Mouse (Mus musculus): ENCODE measurements around the gene Cwc27. TPM values are rescaled to one million over a fixed set of nuclear protein-coding genes. Genes with fewer than 3 reads are reported as not detected.

Cwc27 gene
- polyA plus RNA-seq, 1 experiment: not detected

- TF ChIP-seq POLR2A (IDR thresholded peaks at IDR 0.05; ENCODE audit: insufficient read depth, low read depth, low read length): no peak
- no peak for TF ChIP-seq CTCF (IDR thresholded peaks at IDR 0.05; ENCODE audit: insufficient read depth, low read depth, low read length)
- Histone ChIP-seq H3K4me1 (ENCODE audit: control insufficient read depth, insufficient read depth, low read length) (no peaks in the 10 kb centered on the region), H3K27ac (ENCODE audit: insufficient read depth, low read depth, low read length) (no peak overlapping the region), H3K4me3 (ENCODE audit: insufficient read depth, low read depth, low read length) (no peak overlapping the region)
- WGBS: 89% methylated on average over 11 of the region's 11 CpGs
Observed at GRCm38 (mm10) chr13:104627169-104627909, 189.6 kb downstream of the Cwc27 start.

GRCm38 (mm10) chr13:104623130-104623891 lies 193.6 kb downstream of the Cwc27 start:
- no peaks in the 10 kb centered on the region for H3K4me1 ChIP-seq (ENCODE audit: control insufficient read depth, insufficient read depth, low read length)
- no peak for TF ChIP-seq CTCF (IDR thresholded peaks at IDR 0.05; ENCODE audit: insufficient read depth, low read depth, low read length)
- no peak for TF ChIP-seq POLR2A (IDR thresholded peaks at IDR 0.05; ENCODE audit: insufficient read depth, low read depth, low read length)
- H3K27ac ChIP-seq (ENCODE audit: insufficient read depth, low read depth, low read length): no peak overlapping the region
- no peak overlapping the region for H3K4me3 ChIP-seq (ENCODE audit: insufficient read depth, low read depth, low read length)
- 71% methylated on average over 12 of the region's 12 CpGs for WGBS

GRCm38 (mm10) chr13:104622102-104622743 lies 194.7 kb downstream of the Cwc27 start:
- WGBS: 86% methylated on average over 6 of the region's 6 CpGs
- Histone ChIP-seq H3K4me3 (ENCODE audit: insufficient read depth, low read depth, low read length) (no peak overlapping the region), H3K27ac (ENCODE audit: insufficient read depth, low read depth, low read length) (no peak overlapping the region), H3K4me1 (ENCODE audit: control insufficient read depth, insufficient read depth, low read length) (no peaks in the 10 kb centered on the region)
- TF ChIP-seq POLR2A (IDR thresholded peaks at IDR 0.05; ENCODE audit: insufficient read depth, low read depth, low read length): no peak
- no peak for TF ChIP-seq CTCF (IDR thresholded peaks at IDR 0.05; ENCODE audit: insufficient read depth, low read depth, low read length)

- H3K4me3 ChIP-seq (ENCODE audit: insufficient read depth, low read depth, low read length): no peak overlapping the region
- TF ChIP-seq POLR2A (IDR thresholded peaks at IDR 0.05; ENCODE audit: insufficient read depth, low read depth, low read length): no peak
- TF ChIP-seq CTCF (IDR thresholded peaks at IDR 0.05; ENCODE audit: insufficient read depth, low read depth, low read length): no peak
- WGBS: 83% methylated on average over 2 of the region's 2 CpGs
- H3K27ac ChIP-seq (ENCODE audit: insufficient read depth, low read depth, low read length): no peak overlapping the region
- H3K4me1 ChIP-seq (ENCODE audit: control insufficient read depth, insufficient read depth, low read length): no peaks in the 10 kb centered on the region
Observed at GRCm38 (mm10) chr13:104620423-104620822, 196.5 kb downstream of the Cwc27 start.

GRCm38 (mm10) chr13:104619503-104620288 lies 197.2 kb downstream of the Cwc27 start:
- Histone ChIP-seq H3K4me1 (ENCODE audit: control insufficient read depth, insufficient read depth, low read length) (no peaks in the 10 kb centered on the region), H3K27ac (ENCODE audit: insufficient read depth, low read depth, low read length) (no peak overlapping the region), H3K4me3 (ENCODE audit: insufficient read depth, low read depth, low read length) (no peak overlapping the region)
- 86% methylated on average over 7 of the region's 7 CpGs for WGBS
- TF ChIP-seq POLR2A (IDR thresholded peaks at IDR 0.05; ENCODE audit: insufficient read depth, low read depth, low read length) (no peak), CTCF (IDR thresholded peaks at IDR 0.05; ENCODE audit: insufficient read depth, low read depth, low read length) (no peak)

- 90% methylated on average over 4 of the region's 4 CpGs for WGBS
- no peak for TF ChIP-seq CTCF (IDR thresholded peaks at IDR 0.05; ENCODE audit: insufficient read depth, low read depth, low read length)
- TF ChIP-seq POLR2A (IDR thresholded peaks at IDR 0.05; ENCODE audit: insufficient read depth, low read depth, low read length): no peak
- Histone ChIP-seq H3K4me1 (ENCODE audit: control insufficient read depth, insufficient read depth, low read length) (no peaks in the 10 kb centered on the region), H3K4me3 (ENCODE audit: insufficient read depth, low read depth, low read length) (no peak overlapping the region), H3K27ac (ENCODE audit: insufficient read depth, low read depth, low read length) (no peak overlapping the region)
Observed at GRCm38 (mm10) chr13:104617201-104617600, 199.7 kb downstream of the Cwc27 start.

- Histone ChIP-seq H3K4me3 (ENCODE audit: insufficient read depth, low read depth, low read length) (no peak overlapping the region), H3K4me1 (ENCODE audit: control insufficient read depth, insufficient read depth, low read length) (no peaks in the 10 kb centered on the region), H3K27ac (ENCODE audit: insufficient read depth, low read depth, low read length) (no peak overlapping the region)
- no peak for TF ChIP-seq POLR2A (IDR thresholded peaks at IDR 0.05; ENCODE audit: insufficient read depth, low read depth, low read length)
- no peak for TF ChIP-seq CTCF (IDR thresholded peaks at IDR 0.05; ENCODE audit: insufficient read depth, low read depth, low read length)
- WGBS: 70% methylated on average over 18 of the region's 18 CpGs
Observed at GRCm38 (mm10) chr13:104615999-104616810, 200.7 kb downstream of the Cwc27 start.

- no peak overlapping the region for H3K4me3 ChIP-seq (ENCODE audit: insufficient read depth, low read depth, low read length)
- no peak for TF ChIP-seq POLR2A (IDR thresholded peaks at IDR 0.05; ENCODE audit: insufficient read depth, low read depth, low read length)
- TF ChIP-seq CTCF (IDR thresholded peaks at IDR 0.05; ENCODE audit: insufficient read depth, low read depth, low read length): no peak
- 0 out of 2 replicates have a peak, but pooled peaks cover 4% of the 10 kb centered on the region for H3K4me1 ChIP-seq (ENCODE audit: control insufficient read depth, insufficient read depth, low read length)
- WGBS: 90% methylated on average over 7 of the region's 7 CpGs
- no peak overlapping the region for H3K27ac ChIP-seq (ENCODE audit: insufficient read depth, low read depth, low read length)
Observed at GRCm38 (mm10) chr13:104615111-104615510, 201.8 kb downstream of the Cwc27 start.
